Mouse (Mus musculus) heart, embryonic 14.5 days (tissue): ENCODE data around the gene Smarcd1. TPM values are rescaled to one million over a fixed set of nuclear protein-coding genes. Genes with fewer than 3 reads are reported as not detected.

Experiments
- ATAC-seq: fragments of 200-750 bp; cut with Nextera tagmentation; 2 replicates; pipeline ENCODE4 v1.8.0; 2017; ENCODE audit warnings: low read depth, moderate TSS enrichment; ENCODE audit not compliant: insufficient number of reproducible peaks, insufficient read depth, low FRiP score
- H3K27ac ChIP-seq, 2 experiments: fragments of 200-500 bp in 1 of 2; fragments of 300-500 bp in 1 of 2; sonication (generic) in 1 of 2; replicated peaks in 1 of 2; 2 replicates each; pipeline ENCODE4 v1.5.1; 2012 to 2014; ENCODE audit warnings: low read depth in 2 of 2, low read length in 2 of 2, control low read depth in 1 of 2, mild to moderate bottlenecking in 1 of 2, mixed read lengths in 1 of 2; ENCODE audit not compliant: control insufficient read depth in 1 of 2, insufficient read depth in 1 of 2
- H3K27me3 ChIP-seq: fragments of 300-500 bp; sonication (generic); 2 replicates; pipeline ENCODE4 v1.6.1; 2014; ENCODE audit warnings: mild to moderate bottlenecking, low read length, control low read depth; ENCODE audit not compliant: control insufficient read depth, insufficient read depth
- H3K36me3 ChIP-seq: fragments of 300-500 bp; sonication (generic); 2 replicates; pipeline ENCODE4 v1.6.1; 2014; ENCODE audit warnings: mild to moderate bottlenecking, control low read depth, low read length, mixed read lengths; ENCODE audit not compliant: control insufficient read depth, insufficient read depth
- H3K4me1 ChIP-seq, 2 experiments: fragments of 200-500 bp in 1 of 2; fragments of 300-500 bp in 1 of 2; sonication (generic) in 1 of 2; 2 replicates each; pipeline ENCODE4 v1.6.1; 2012 to 2014; ENCODE audit warnings: low read length in 2 of 2, control low read depth in 1 of 2, mixed read lengths in 1 of 2; ENCODE audit not compliant: control insufficient read depth in 2 of 2, insufficient read depth in 2 of 2
- H3K4me2 ChIP-seq: fragments of 300-500 bp; sonication (generic); 2 replicates; pipeline ENCODE4 v1.6.1; 2014; ENCODE audit warnings: mild to moderate bottlenecking, low read length
- H3K4me3 ChIP-seq, 2 experiments: fragments of 200-500 bp in 1 of 2; fragments of 300-500 bp in 1 of 2; sonication (generic) in 1 of 2; 2 replicates each; pipeline ENCODE4 v1.5.1; 2012 to 2014; ENCODE audit warnings: low read length in 2 of 2, mild to moderate bottlenecking in 2 of 2, control low read depth in 1 of 2, low read depth in 1 of 2, moderate library complexity in 1 of 2; ENCODE audit not compliant: control insufficient read depth in 1 of 2, insufficient read depth in 1 of 2
- H3K9ac ChIP-seq: fragments of 300-500 bp; sonication (generic); 2 replicates; pipeline ENCODE4 v1.6.1; 2014; ENCODE audit warnings: mild to moderate bottlenecking, low read length
- H3K9me3 ChIP-seq: fragments of 300-500 bp; sonication (generic); 2 replicates; pipeline ENCODE4 v1.6.1; 2016; ENCODE audit warnings: low read length, control low read depth; ENCODE audit not compliant: control insufficient read depth
- WGBS: fragments of 180-500 bp; shearing (Covaris S2); extraction: QIAGEN DNeasy Blood & Tissue Kit; methylation state at CpG from one replicate; pipeline ENCODE4 v1.1.7; 2014; 5-methylcytosine and 5-hydroxymethylcytosine counted together
- polyA plus RNA-seq: library from polyadenylated mRNA; unstranded; fragments of >200 nt; fragmentation: Nextera tagmentation; extraction: Ambion mirVana; gene quantifications from 2 replicates; pipeline ENCODE4 v1.2.1, GENCODE M21; 2014

Smarcd1 gene
- polyA plus RNA-seq, 1 experiment from 2014 or later, result 24.7 TPM

- peak overlapping the region; percentile 56 to 60 for H3K27ac ChIP-seq
Observed at GRCm38 (mm10) chr15:99663964-99664599, 37.8 kb upstream of the Smarcd1 start.

DNA sequence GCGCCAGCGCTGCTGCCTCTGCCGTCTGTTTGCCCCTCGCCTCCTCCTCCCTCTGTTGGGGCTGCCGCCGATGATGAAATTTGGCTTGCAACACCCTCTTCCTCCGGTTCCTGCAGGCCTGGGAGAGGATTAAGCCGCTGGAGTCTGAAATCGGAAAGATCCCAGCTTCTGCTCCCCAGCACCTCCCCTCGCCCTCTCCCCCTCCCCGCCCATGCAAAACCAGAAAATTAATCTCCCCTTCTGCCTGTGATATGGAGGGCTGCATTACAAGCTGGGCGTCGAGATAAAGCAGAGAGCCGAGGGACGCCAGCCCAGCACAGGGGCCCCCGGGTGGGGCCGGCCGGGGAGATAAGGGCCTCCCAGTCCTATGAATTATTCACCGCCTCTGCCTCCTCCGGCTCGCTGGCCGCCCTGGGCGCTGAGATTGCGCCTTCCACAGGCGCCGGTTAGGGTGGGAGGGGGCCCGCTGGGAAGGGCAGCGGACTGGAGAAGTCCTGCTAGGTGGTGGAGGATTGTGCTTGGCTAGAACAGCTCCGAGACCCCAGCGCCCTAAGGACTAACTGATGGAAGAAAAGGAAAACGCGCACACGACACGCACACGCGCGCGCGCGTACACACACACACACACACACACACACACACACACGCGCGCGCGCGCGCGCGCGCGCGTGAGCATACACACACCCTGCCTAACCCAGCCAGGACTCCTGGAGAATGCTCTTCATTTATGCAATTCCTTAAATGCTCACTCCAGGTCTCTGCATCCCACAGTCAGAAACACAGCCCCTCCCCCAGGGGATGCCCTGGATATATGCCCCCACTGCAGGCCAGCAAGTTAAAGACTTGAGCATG is 37.1 kb upstream of the Smarcd1 start:
- Histone ChIP-seq H3K4me2 (peak overlapping the region; percentile 78), H3K4me1 (peaks cover 15 to 21% of the 10 kb centered on the region in 2 experiments), H3K4me3 (peak overlapping the region; percentile 42 to 44), H3K27ac (peak overlapping the region; percentile 56 to 60), H3K9ac (peak overlapping the region; percentile 53), H3K9me3 (0 out of 2 replicates have a peak, but pooled peaks cover 3% of the 10 kb centered on the region), H3K27me3 (peaks cover 21% of the 10 kb centered on the region), H3K36me3 (no peaks in the 10 kb centered on the region)
- WGBS, result under 1% methylated on average over 48 of the region's 52 CpGs
- peak; percentile 91 for ATAC-seq

More at GRCm38 (mm10) chr15:99663964-99664599, 37.8 kb upstream of the Smarcd1 start:
- Histone ChIP-seq H3K4me3 (peak overlapping the region; percentile 42 to 44), H3K36me3 (no peaks in the 10 kb centered on the region), H3K9me3 (0 out of 2 replicates have a peak, but pooled peaks cover 3% of the 10 kb centered on the region), H3K4me2 (peak overlapping the region; percentile 78), H3K9ac (peak overlapping the region; percentile 53), H3K4me1 (peaks cover 15 to 21% of the 10 kb centered on the region in 2 experiments), H3K27me3 (peaks cover 14% of the 10 kb centered on the region)
- WGBS, result 2% methylated on average over 17 of the region's 17 CpGs
- no peak; the same call in 1 of the 2 replicates for ATAC-seq

- WGBS, result 99% methylated on average over 2 of the region's 2 CpGs
- Histone ChIP-seq H3K9ac (no peak overlapping the region), H3K4me3 (no peak overlapping the region), H3K27ac (no peak overlapping the region), H3K9me3 (0 out of 2 replicates have a peak, but pooled peaks cover 3% of the 10 kb centered on the region), H3K4me1 (peaks cover 12 to 20% of the 10 kb centered on the region in 2 experiments), H3K27me3 (peaks cover 48% of the 10 kb centered on the region), H3K36me3 (no peaks in the 10 kb centered on the region), H3K4me2 (no peak overlapping the region)
- ATAC-seq, result no peak
Observed at GRCm38 (mm10) chr15:99667544-99667943, 34.4 kb upstream of the Smarcd1 start.

- 2% methylated on average over 12 of the region's 12 CpGs for WGBS
- ATAC-seq, result no peak
Observed at GRCm38 (mm10) chr15:99668881-99669280, 33.0 kb upstream of the Smarcd1 start.

GRCm38 (mm10) chr15:99669392-99669791 is 32.5 kb upstream of the Smarcd1 start:
- H3K9me3 ChIP-seq, result 0 out of 2 replicates have a peak, but pooled peaks cover 3% of the 10 kb centered on the region
- no peaks in the 10 kb centered on the region for H3K36me3 ChIP-seq
- ATAC-seq, result no peak
- peaks cover 66% of the 10 kb centered on the region for H3K27me3 ChIP-seq
- no peak overlapping the region for H3K4me2 ChIP-seq
- peaks cover 4 to 11% of the 10 kb centered on the region in 2 experiments; a peak in 3 of 4 replicates for H3K4me1 ChIP-seq
- H3K27ac ChIP-seq, result no peak overlapping the region
- H3K4me3 ChIP-seq, result no peak overlapping the region
- 0% methylated on average over 1 of the region's 1 CpGs for WGBS
- no peak overlapping the region for H3K9ac ChIP-seq

More at GRCm38 (mm10) chr15:99668881-99669280, 33.0 kb upstream of the Smarcd1 start:
- Histone ChIP-seq H3K4me1 (peaks cover 9 to 16% of the 10 kb centered on the region in 2 experiments), H3K9ac (no peak overlapping the region), H3K27ac (no peak overlapping the region), H3K36me3 (no peaks in the 10 kb centered on the region), H3K4me3 (no peak overlapping the region), H3K4me2 (0 out of 2 replicates have a peak overlapping the region, but pooled peaks have one; percentile 13), H3K27me3 (peaks cover 62% of the 10 kb centered on the region), H3K9me3 (0 out of 2 replicates have a peak, but pooled peaks cover 3% of the 10 kb centered on the region)

DNA sequence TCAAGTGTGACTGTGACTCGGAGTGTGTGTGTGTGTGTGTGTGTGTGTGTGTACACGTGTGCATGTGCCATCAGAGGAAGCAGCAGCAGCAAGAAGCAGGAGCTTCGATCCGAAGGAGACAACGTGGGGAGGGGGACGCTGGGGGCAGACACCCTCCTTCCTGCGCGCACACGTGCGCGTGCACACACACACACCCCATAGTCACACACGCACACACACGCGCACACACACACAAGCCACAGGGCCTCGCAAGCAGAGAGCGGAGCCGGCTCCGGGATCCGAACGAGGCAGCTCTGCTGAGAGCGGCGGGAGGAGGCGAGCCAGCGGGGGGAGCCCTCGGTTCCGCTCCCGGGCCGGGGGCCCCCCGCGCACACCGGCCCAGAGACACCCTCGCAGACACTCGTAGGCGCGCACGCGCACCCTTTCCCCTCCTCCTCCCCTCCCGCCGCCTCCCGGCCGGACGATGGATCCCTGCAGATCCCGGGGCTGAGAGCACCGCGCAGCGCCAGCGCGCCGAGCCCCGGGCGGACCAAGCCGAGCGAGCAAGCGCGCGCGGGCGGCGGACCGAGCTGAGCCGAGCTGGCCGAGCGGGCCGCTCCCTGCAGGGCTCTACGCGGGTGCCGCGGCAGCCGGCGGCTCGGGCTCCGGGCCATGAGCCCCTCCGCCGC is 31.6 kb upstream of the Smarcd1 start, which contains the start of gene Asic1:
Asic1 (plus strand) TSS at position 215 of the 668 bp plus-strand sequence.
- Histone ChIP-seq H3K9me3 (0 out of 2 replicates have a peak, but pooled peaks cover 3% of the 10 kb centered on the region), H3K36me3 (no peaks in the 10 kb centered on the region), H3K9ac (peak within 1 kb of the TSS; percentile 65), H3K4me2 (peak within 1 kb of the TSS; percentile 95), H3K4me3 (peak within 1 kb of the TSS; percentile 41 to 55), H3K27ac (no peak within 1 kb of the TSS), H3K4me1 (peaks cover 3 to 4% of the 10 kb centered on the region in 2 experiments; a peak in 2 of 4 replicates), H3K27me3 (peaks cover 72% of the 10 kb centered on the region)
- ATAC-seq, result 0 out of 2 replicates have a peak, but pooled peaks have one; percentile 24
- 1% methylated on average over 55 of the region's 74 CpGs for WGBS
